Mouse (Mus musculus) hindlimb bud, embryonic 11.5 days (tissue): ENCODE results near the gene Cpox.
"Not testable (repeated sequence)": the region's sequence is repeated elsewhere in the genome, so short reads cannot be mapped to it uniquely, and the experiment has no call there.

Experiments used
- DNase-seq: peaks from one replicate; pipeline ENCODE4 v3.0.0-alpha.2; 2012; ENCODE audit warnings: low read depth, low spot score; ENCODE audit errors: extremely low spot score

Cpox gene

GRCm38 (mm10) chr16:58669917-58670630 is at the start of gene Cpox:
Cpox (plus strand) TSS chr16:58670292.
- peak; percentile 52 for DNase-seq

GRCm38 (mm10) chr16:58622377-58622776 is 47.7 kb upstream of the Cpox start:
- no peak for DNase-seq

- DNase-seq: no peak
These were observed 47.0 kb upstream of the Cpox start for GRCm38 (mm10) chr16:58623114-58623513.

- DNase-seq: no peak
These were observed 46.1 kb upstream of the Cpox start for GRCm38 (mm10) chr16:58623944-58624343.

GRCm38 (mm10) chr16:58627597-58628335 is 42.3 kb upstream of the Cpox start:
- no peak for DNase-seq

- DNase-seq: no peak
These were observed 41.8 kb upstream of the Cpox start for GRCm38 (mm10) chr16:58628336-58628680.

- no peak for DNase-seq
These were observed 41.1 kb upstream of the Cpox start for GRCm38 (mm10) chr16:58628968-58629367.

- DNase-seq: no peak
These were observed 40.4 kb upstream of the Cpox start for GRCm38 (mm10) chr16:58629736-58630135.

GRCm38 (mm10) chr16:58635866-58636265 is 34.2 kb upstream of the Cpox start:
- DNase-seq: no peak

- no peak for DNase-seq
These were observed 32.6 kb upstream of the Cpox start for GRCm38 (mm10) chr16:58637448-58637847.

- no peak for DNase-seq
These were observed 32.1 kb upstream of the Cpox start for GRCm38 (mm10) chr16:58638016-58638415.

- no peak for DNase-seq
These were observed 31.4 kb upstream of the Cpox start, which contains the start of gene E330017A01Rik for GRCm38 (mm10) chr16:58638689-58639175. E330017A01Rik (minus strand) TSS chr16:58638739.

GRCm38 (mm10) chr16:58649979-58650378 is 20.1 kb upstream of the Cpox start:
- DNase-seq: no peak

GRCm38 (mm10) chr16:58655751-58656150 is 14.3 kb upstream of the Cpox start:
- no peak for DNase-seq

GRCm38 (mm10) chr16:58656526-58656925 is 13.6 kb upstream of the Cpox start:
- no peak for DNase-seq

GRCm38 (mm10) chr16:58658668-58659067 is 11.4 kb upstream of the Cpox start:
- DNase-seq: no peak

- DNase-seq: no peak
These were observed 8.3 kb upstream of the Cpox start for GRCm38 (mm10) chr16:58661826-58662225.

- DNase-seq: no peak
These were observed 7.8 kb upstream of the Cpox start for GRCm38 (mm10) chr16:58662287-58662791.

- DNase-seq: no peak
These were observed 7.1 kb upstream of the Cpox start for GRCm38 (mm10) chr16:58663021-58663420.

GRCm38 (mm10) chr16:58663816-58664215 is 6.3 kb upstream of the Cpox start:
- no peak for DNase-seq

GRCm38 (mm10) chr16:58665137-58665536 is 5.0 kb upstream of the Cpox start:
- DNase-seq: not testable (repeated sequence)

- not testable (repeated sequence) for DNase-seq
These were observed 3.4 kb upstream of the Cpox start for GRCm38 (mm10) chr16:58666681-58667080.
